Mouse (Mus musculus) retina, embryonic 14.5 days (tissue): ENCODE data around the gene Fbrsl1.

ENCODE experiments used
- DNase-seq: peaks from one replicate; pipeline ENCODE4 v3.0.0-alpha.2; 2015; ENCODE audit warnings: low spot score

Fbrsl1 gene

GRCm38 (mm10) chr5:110448436-110449134, at the start of gene Fbrsl1:
Gene Fbrsl1, minus strand, starts transcription at chr5:110448503.
- DNase-seq = peak; percentile 98

GRCm38 (mm10) chr5:110498071-110498470, 49.8 kb upstream of the Fbrsl1 start:
- no peak for DNase-seq

- no peak for DNase-seq
These were observed 49.3 kb upstream of the Fbrsl1 start for GRCm38 (mm10) chr5:110497556-110497955.

DNA sequence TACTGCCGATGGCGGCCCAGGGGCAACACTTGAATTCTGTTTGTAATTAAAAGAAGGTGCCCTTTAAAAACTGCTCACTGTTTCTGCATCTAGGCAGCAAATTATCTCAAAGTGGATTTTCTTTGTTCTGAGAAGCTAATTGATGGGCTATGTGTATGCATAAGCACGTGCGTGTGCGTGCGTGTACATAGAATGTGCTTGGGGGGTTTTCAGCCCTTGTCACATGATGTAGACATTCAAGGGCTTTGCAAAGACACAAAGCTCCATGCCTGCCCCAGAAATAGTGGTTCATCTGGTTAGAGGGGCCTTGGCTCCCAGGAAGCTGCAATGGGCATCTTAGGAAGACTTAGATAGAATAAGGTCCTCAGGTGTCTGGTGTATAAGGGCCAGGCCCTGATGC, 46.7 kb upstream of the Fbrsl1 start:
- DNase-seq = no peak

DNA sequence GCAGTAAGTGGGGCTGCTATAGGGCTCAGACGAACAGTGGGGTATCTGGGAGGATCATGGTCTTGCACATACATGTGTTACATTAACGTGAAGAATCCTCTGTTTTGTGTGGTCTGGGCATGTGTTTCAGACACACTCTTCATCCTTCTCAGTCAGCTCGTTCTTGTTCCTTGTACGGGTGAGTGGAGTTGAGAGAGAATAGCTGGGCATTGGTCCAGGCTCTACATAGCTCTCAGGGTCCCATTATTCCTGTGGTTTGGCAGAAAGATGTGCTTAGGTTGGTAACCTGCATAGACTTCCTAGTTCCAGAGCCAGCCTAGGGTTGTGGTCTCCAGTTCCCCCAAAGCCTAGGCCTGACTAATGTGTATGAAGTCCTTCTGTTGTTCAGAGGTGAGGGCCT, 46.1 kb upstream of the Fbrsl1 start:
- DNase-seq = no peak

DNA sequence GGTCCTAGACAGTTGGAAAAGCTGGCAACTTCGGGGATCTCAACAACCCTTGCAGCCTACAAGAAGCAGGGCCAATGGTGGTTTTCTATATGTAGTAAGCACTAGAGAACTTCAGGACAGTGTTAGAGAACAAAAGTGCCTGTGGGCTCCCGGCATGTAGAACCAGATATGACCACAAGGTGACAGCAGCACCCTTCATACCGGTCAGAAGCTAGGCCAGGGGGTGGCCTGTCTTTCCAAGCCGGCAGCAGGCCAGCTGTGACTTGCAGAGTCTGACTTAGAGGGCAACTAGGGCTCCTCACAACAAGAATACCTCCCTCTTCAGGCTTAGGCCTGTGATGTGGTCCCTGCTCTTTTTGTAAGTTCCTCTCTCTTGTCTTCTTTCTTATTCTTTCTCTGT, 45.5 kb upstream of the Fbrsl1 start:
- peak; percentile 92 for DNase-seq

GRCm38 (mm10) chr5:110489639-110490038, 41.3 kb upstream of the Fbrsl1 start:
- DNase-seq = no peak

- DNase-seq = no peak
These were observed 39.6 kb upstream of the Fbrsl1 start for GRCm38 (mm10) chr5:110487943-110488342.

DNA sequence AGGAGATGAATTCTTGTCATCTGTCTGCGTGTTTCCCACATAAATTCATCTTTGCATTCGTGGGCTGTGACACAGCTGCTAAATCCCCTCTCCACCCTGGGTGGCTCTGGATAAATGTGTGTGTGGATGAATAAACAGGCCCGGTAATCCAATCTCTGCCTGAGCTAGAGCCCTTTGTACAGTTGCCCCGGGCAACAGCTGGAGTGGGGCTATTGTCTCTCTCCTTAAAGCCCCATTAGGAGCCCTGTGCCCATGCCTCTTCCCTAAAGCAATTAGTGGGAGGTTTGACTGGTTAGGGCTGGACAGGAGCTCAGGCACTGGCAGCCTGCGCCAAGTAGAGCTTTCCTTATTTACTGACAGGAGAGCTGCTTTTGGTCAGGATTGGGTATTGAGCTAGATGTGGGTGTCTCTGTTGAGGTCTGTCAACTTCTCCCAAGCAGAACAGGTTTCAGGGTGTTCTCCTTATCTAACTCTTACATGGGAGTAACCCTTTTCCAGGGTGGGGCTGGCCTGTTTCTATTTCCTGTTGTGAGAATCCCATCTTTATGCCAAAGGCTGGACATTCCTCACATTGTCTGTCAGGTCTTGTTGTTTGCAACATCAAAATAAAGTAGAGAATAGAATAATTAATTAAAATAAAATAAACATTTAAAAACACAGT, 38.5 kb upstream of the Fbrsl1 start:
- DNase-seq = peak; percentile 89

GRCm38 (mm10) chr5:110484711-110485110, 36.4 kb upstream of the Fbrsl1 start:
- no peak for DNase-seq

GRCm38 (mm10) chr5:110479228-110479627, 30.9 kb upstream of the Fbrsl1 start:
- no peak for DNase-seq

DNA sequence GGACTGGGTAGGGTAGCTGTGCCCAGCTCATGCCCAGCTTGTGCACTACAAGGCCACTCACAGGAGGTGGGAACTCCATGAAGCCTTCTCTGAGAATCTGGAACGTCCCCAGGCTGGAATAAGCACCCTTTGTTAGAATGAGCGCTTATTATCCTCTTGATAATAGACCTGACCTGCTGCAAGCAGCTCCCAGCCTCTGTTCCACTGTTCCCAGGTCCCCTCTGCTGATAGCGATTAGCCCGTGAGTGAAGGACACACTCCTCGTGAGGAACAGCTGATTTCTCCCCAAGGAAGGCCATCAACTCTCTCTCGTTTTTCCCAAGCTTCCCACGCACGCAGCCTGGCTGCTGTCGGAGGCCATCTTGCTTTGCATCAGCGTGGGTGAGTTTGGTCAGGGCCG, 25.9 kb upstream of the Fbrsl1 start:
- no peak for DNase-seq

GRCm38 (mm10) chr5:110472834-110473233, 24.5 kb upstream of the Fbrsl1 start:
- DNase-seq = no peak

- peak; percentile 58 for DNase-seq
These were observed 23.7 kb upstream of the Fbrsl1 start for GRCm38 (mm10) chr5:110471981-110472476.

- no peak for DNase-seq
These were observed 23.0 kb upstream of the Fbrsl1 start for GRCm38 (mm10) chr5:110471285-110471684.

DNA sequence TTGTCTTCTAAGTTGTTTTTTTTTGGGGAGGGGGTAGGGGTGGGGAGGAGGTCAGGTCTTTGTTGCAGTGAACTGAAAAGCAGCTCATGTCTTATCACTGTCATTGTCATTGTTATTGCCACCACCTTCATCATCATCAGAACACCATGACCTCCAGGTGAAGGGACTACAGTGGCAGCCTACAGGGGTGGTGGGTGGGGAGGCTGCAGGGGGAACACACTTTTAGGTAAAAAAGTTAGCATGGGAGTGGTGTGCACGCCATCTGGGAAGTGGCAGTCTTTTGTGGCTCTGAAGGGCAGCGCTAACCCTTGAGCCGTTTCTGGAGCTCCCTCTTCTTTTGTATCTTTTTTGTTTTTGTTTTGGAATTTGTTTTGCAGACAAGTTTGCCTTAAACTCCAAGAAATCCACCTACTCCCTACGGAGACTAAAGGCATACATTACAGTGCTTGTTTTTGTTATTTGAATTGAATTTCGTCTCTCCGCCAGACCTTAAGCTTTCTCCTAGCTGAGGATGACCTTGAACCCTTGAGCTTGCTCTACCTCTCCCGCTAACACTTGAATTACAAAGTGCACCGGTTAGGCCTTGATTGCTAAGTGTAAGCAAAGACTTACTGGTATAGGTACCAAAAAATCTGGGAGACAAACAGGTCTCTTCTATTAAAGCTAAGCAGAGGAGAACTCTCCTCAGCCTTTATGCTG, 21.1 kb upstream of the Fbrsl1 start:
- DNase-seq = no peak

GRCm38 (mm10) chr5:110468296-110468695, 20.0 kb upstream of the Fbrsl1 start:
- DNase-seq = no peak

DNA sequence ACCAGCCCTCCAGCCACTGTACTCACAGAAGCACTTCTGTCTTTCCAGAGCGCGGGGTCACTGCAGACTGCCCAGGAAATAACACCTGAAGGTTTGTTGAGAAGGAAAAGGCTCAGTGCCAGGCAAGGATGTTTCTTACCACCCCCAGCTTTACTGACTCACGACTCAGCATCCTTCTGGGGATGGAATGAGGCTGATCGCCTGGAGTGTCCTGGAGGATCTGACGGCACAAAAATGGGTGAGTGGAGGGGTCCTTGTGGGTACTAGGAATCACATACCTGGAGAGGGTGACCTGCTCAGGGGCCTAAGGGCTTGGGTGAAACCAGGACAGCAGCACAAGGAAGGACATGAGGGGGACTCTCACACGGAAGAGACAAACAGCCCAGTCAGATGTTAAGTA, 19.4 kb upstream of the Fbrsl1 start:
- no peak for DNase-seq

GRCm38 (mm10) chr5:110466531-110467424, 18.5 kb upstream of the Fbrsl1 start:
- peak; percentile 46 for DNase-seq

DNA sequence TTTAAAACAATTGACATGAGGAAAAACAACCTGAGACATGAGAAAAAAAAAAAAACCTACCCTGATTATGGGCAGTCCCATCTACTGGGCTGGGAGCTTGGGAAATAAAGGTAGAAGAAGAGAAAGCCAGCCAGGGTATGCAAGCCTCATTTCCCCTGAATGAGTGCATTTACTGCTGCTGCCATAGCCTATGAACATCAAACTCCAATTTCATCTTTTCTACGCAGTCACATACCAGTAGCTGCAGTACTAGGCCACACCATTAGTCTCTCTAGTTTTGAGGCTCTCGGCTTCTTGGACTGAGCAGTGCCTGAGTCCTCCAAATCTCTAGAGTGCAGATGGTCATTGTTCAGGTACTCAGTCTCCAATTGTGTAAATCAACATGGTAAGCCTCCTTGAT, 14.3 kb upstream of the Fbrsl1 start:
- DNase-seq = peak; percentile 76

GRCm38 (mm10) chr5:110458936-110459335, 10.6 kb upstream of the Fbrsl1 start:
- no peak for DNase-seq

GRCm38 (mm10) chr5:110455272-110455671, 7.0 kb upstream of the Fbrsl1 start:
- DNase-seq = no peak
